Mouse (Mus musculus) neutrophil, adult 5-6 weeks (primary cell): Measurements from ENCODE around the gene Tfap2d. TPM values are rescaled to one million over a fixed set of nuclear protein-coding genes. Genes with fewer than 3 reads are reported as not detected.

Source experiments
- ATAC-seq: fragments of 151-379, 151-347 bp; 2 replicates; pipeline ENCODE4 v1.8.0; 2017; ENCODE audit warnings: mild to moderate bottlenecking, moderate TSS enrichment; ENCODE audit not compliant: insufficient number of reproducible peaks, poor library complexity, low FRiP score, severe bottlenecking; ENCODE audit errors: extremely low read depth
- total RNA-seq: library from RNA; stranded (forward); fragments of 200-1000 nt; gene quantifications from 2 replicates; pipeline ENCODE4 v1.2.3, GENCODE M21; 2017

Gene Tfap2d
- total RNA-seq, 1 experiment from 2014 or later = not detected

DNA sequence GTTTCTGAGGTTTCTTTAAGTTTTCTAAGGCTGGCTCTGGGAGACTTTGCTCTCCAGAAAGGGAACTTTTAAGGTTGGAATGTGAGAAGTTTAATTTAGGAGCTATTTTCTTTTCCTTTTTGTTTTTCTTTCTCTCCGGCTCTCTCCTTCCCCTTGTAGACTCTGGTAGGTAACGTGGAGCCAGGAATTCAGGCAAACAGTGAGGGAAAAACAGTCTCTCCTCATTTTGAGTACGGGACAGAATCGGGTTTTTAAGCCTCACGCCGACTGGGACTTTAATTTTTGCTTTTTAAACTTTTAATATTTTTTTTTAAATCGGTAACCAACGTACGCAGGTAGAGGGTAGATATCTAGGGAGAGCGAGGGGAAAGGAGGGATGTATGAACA, 106.5 kb downstream of the Tfap2d start:
- ATAC-seq = no peak

DNA sequence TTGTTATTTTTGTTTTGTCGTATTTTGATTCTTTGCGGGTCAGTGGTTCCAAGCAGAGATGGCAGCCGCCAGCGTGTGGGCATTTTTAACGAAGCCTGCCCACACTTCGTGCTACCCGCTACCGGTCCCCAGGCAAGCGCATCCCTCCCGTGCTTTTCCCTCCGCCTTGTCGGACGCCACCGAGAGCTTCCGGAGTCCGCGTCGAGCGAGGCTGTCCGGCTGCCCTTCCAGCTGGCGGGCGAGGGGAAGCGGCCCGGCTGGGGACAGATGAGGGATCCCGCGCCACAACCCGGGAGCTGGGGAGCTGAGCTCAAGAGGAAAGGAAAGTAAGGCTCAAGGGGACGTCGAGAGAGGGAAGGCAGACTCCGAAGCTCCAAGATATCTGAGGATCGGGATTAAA, 107.0 kb downstream of the Tfap2d start:
- ATAC-seq = no peak

DNA sequence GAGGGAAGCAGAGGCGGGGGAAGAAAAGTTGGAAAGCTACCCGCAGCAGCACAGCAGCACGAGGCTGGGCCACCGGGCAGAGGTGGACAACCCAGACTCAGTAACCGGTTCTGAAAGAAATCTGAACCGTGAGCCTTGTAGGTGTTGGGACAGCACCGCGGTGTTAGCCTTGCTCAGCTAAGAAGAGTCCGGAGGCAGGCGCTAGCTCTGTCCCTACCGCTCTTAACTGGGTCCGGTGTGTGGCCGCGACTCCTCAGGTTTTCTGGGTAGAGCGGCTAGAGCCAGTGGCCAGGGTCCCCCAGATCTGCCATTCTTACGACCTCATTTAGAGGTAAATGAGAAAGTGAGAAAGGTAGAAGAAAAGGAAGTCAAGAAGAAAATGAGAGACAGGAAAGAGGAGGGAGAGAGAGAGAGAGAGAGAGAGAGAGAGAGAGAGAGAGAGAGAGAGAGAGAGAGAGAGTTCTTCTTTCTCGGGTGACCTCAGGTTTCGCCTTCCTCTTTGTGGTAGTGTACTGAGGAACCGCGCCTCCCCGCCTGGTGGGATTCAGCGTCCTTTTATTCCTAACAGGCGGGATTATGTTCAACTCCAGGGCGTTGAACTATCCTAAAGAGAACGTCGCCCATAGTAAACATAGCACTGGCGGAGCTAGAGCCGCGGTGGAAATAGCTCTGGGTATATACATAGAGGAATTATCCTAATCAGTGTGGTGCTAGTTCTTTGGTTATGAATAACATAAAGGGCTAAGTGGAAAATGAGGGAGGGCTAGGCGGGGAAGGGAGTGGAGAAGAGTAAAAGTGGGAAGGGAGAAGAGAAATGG, 107.6 kb downstream of the Tfap2d start:
- ATAC-seq = no peak

DNA sequence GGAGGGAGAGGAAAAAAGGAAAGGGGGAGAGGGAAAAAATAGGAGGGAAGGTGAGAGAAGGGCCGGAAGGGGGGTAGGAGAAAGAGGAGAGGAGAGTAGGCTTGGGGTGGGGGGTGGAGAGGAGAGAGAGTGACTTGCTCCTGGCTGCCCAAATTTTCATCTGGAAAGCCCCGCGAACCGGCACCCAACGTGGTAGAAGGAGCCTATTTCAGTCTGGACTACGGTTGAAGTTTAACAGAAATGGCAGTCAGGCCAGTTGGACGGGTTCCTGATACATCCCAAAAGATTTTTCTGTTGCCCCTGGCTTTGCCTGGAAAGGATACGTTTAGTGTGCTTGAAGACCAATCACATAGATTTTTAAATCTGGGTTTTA, 108.2 kb downstream of the Tfap2d start:
- no peak for ATAC-seq

DNA sequence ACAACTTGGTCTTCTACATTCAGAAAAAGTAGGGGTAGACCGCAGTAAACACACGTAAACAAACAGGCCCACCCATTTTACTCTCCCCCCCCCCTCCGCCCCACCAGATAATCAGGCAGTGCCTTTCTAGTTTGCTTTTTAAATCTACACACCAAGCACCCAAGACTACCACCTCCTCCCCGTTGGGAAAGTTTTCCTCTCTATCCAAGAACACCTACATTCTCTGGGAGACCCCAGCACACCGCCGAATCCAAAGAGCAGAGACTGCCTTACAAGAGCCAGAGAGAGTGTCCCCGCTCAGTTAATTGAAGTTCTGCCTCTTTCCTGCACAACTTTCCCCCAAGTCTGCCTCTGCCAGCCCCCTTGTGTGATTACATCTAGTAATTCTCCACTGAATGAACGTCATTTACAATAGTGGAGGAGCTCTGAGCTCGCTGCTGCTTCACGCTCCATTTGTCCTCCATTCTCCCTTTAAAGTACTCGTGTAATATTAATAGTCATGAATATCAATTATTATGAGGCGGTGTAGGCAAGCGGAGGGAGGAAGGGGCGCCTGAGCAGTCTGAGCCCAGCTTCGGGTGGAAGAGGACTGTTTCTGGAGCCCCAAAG, 108.8 kb downstream of the Tfap2d start:
- ATAC-seq = no peak

DNA sequence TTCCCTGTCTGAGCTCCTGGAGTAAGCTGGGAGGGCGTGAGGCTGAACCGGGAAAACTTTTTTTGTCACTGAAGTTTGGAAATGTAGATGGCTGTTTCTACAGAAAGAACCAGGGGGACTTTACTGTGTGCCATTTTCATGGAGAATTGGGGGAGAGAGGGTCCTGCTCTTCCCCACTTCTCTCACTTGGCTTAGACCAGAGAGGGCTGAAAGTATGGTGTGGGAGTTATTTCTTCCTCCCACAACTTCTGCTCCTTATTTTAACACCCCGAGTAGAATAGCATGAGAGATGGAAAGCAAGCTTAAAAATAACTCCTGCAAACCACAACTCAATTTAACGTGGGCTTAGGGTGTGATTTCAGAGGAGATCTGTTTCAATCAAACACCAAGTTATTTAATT, 109.9 kb downstream of the Tfap2d start:
- ATAC-seq = no peak

DNA sequence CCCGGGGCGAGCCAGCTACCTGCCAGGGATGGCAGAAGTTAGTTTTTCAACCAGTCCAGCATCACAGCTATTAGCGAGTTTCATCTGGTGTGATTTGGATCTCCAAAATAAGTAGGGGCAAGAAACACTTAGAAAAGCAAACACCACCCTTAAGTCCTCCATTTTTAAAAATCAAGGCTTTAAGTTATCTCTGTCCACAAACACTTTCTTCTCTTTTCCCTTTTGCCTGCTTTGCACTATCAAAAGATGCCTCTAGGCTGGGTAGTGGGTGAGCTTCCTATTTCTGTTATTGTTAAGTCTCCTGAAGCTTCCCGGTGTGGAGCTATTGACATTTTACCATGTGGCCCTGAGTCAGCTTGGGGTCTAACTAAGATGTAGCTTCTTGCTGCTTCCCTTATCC, 110.3 kb downstream of the Tfap2d start:
- ATAC-seq = no peak

DNA sequence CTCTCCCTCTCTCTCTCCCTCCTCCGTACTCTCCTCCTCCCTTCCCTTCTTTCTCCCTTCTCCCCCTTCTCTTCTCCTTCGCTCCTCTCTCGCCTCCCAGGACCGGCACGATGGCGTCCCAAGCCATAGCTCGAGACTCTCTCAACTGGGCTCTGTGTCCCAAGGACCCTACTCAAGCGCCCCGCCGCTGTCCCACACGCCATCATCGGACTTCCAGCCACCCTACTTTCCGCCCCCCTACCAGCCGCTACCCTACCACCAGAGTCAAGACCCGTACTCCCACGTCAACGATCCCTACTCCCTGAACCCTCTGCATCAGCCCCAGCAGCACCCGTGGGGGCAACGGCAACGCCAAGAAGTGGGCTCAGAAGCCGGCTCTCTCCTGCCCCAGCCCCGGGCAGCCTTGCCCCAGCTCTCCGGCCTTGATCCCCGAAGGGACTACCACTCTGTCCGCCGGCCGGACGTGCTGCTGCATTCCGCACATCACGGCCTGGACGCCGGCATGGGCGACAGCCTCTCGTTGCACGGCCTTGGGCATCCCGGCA, 111.1 kb downstream of the Tfap2d start:
- ATAC-seq = no peak

Other genes starting within 250 kb of the Tfap2d start
- gene Tfap2b, start 105.9 kb downstream of the Tfap2d start, total RNA-seq = not detected in 2 replicates